Mouse (Mus musculus): Measurements from ENCODE around the gene Hdac10. TPM values are rescaled to one million over a fixed set of nuclear protein-coding genes. Genes with fewer than 3 reads are reported as not detected.

Hdac10 gene
- total RNA-seq, 2 experiments from 2014 or later = 16.8 to 17.3 TPM

DNA sequence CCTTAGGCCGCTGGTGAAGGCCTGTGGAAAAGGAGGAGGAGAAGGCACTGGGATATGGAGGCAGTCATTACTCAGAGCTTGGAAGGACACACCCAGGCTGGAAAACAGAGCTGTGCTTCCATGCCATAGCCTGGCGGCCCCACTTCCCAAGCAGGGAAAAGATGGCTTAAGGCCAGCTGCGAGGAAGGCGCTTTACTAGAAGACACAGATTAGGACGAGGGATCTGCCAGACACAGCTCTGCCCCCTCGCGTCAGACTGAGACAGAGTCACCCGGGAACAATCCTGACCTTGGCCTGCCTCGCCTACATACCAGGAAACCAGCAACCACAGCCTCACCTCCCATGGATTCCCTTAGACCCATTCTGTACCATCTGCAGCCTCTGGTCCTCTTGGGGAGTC lies 18.4 kb downstream of the Hdac10 start:
- Histone ChIP-seq H3K27ac (no peak overlapping the region), H3K4me3 (no peak overlapping the region)
- intact Hi-C loops (cut with DNase I) = no loop called here
- TF ChIP-seq CTCF (IDR thresholded peaks at IDR 0.05) = no peak; the same call in 1 of the 2 replicates
- DNase-seq (ENCODE audit: extremely low spot score in 1 of 2, low spot score in 2 of 2) = no peak

DNA sequence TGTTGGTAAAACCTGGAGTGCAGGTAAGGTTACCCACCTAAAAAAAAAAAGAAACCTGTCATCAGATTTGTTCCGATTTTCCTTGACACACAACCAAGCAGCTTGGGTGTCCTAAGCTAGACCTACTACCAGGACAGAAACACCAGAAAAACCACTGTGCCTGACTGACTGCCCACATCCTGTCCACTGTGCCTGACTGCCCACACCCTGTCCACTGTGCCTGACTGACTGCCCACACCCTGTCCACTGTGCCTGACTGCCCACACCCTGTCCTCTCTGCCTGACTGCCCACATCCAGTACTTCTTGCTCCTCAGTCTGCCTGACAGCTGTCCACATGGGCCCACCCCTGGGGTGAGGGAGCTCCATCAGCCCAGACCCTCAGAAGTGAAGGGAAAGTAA lies 21.5 kb downstream of the Hdac10 start:
- Histone ChIP-seq H3K27ac (peak overlapping the region; percentile 34; the same call in 1 of the 2 replicates), H3K4me3 (no peak overlapping the region)
- DNase-seq (ENCODE audit: extremely low spot score in 1 of 2, low spot score in 2 of 2) = no peak
- intact Hi-C loops (cut with DNase I) = loop anchor here (5.0 kb wide), 1 partner anchor 175 kb away; no protein-coding TSS in a partner anchor
- no peak for TF ChIP-seq CTCF (IDR thresholded peaks at IDR 0.05)

DNA sequence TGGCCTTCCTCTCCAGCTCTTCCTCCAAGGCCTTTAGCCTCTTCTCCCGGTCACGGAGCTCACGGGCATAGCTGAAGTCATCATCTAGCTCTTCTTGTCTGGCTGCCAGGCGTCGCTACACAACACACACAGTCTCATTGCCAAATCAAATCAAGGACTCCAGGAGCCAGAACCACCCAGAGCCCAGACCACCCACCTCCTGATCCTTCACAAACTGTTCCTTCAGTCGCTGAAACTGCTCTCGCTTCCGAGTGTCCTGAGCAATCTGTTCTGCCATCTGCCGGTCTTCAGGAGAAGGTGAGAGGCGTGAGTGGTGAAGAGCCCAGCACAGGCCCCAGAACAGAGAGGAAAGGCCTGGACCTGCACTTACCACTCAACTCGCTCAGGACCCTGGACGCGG lies 22.4 kb downstream of the Hdac10 start:
- peak; percentile 16; the same call in 1 of the 2 replicates for TF ChIP-seq CTCF (IDR thresholded peaks at IDR 0.05)
- no peak overlapping the region for H3K4me3 ChIP-seq
- peak in 1 of 2 experiments; percentile 57 for DNase-seq (ENCODE audit: extremely low spot score in 1 of 2, low spot score in 2 of 2)
- intact Hi-C loops (cut with DNase I) = loop anchor here (5.0 kb wide), 1 partner anchor 174 kb away; no protein-coding TSS in a partner anchor
- H3K27ac ChIP-seq = peak overlapping the region; percentile 50; the same call in 1 of the 2 replicates

DNA sequence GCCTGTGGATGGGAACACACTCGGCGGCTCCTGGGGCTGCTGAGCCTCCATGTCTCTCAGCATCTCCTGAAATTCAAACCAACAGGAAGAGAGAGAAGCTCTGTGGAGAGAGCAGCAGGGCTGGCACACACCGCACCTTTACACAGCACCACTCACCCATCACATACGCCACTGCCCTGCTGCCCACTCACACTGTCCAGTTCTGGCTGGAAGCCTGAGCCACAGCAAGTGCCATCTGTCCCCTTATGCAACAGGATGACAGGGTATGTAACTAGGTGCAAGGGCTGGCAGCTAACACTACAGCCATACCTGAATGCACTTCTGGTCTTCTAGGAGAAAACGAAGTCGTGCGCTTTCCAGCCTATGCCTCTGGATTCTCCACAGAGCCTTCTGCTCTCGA lies 24.1 kb downstream of the Hdac10 start:
- no peak for TF ChIP-seq CTCF (IDR thresholded peaks at IDR 0.05)
- peak in 1 of 2 experiments; percentile 59 for DNase-seq (ENCODE audit: extremely low spot score in 1 of 2, low spot score in 2 of 2)
- Histone ChIP-seq H3K4me3 (no peak overlapping the region), H3K27ac (peak overlapping the region; percentile 71)
- intact Hi-C loops (cut with DNase I) = no loop called here

DNA sequence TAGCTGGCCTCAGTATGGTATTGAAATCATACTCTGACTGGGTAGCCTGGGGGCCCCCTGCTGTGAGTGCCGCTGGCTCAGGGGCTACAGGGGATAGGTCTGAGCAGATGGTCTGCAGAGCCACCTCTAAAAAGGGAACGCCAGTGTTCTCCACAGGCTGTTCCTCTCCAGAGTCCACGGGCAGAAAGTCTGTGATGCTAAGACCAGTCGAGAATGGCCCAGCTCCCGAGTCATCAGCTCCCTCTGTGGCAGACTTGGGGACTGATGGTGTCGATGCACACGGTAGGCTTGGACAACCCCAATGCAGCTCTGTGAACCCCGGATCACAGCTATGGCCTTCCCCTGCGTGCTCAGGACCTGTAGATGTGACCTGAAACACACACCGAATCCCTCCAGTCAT lies 24.6 kb downstream of the Hdac10 start:
- no peak for DNase-seq (ENCODE audit: extremely low spot score in 1 of 2, low spot score in 2 of 2)
- TF ChIP-seq CTCF (IDR thresholded peaks at IDR 0.05) = no peak; the same call in 1 of the 2 replicates
- H3K27ac ChIP-seq = peak overlapping the region; percentile 71
- H3K4me3 ChIP-seq = no peak overlapping the region
- intact Hi-C loops (cut with DNase I) = no loop called here

DNA sequence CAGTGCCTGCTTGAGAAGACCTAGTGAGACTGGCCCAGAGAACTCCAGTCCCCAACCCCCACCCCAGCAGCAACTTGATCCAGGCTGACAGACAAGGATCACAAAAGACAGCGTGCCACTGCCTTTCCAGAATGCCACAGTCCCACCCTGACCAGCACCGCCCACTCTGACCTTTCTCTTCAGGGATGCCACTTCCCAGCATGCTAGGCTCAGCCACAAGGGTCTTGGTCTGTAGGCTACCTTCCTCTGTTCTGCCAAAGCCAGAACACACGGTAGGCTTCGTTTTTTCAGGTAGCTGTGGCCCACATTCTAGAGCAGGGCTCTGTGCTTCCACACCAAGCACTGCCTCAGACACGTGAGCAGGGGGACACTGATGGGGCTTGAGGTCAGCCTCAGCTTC lies 25.9 kb downstream of the Hdac10 start:
- no peak for TF ChIP-seq CTCF (IDR thresholded peaks at IDR 0.05)
- no peak overlapping the region for H3K27ac ChIP-seq
- intact Hi-C loops (cut with DNase I) = no loop called here
- no peak for DNase-seq (ENCODE audit: extremely low spot score in 1 of 2, low spot score in 2 of 2)
- H3K4me3 ChIP-seq = no peak overlapping the region

DNA sequence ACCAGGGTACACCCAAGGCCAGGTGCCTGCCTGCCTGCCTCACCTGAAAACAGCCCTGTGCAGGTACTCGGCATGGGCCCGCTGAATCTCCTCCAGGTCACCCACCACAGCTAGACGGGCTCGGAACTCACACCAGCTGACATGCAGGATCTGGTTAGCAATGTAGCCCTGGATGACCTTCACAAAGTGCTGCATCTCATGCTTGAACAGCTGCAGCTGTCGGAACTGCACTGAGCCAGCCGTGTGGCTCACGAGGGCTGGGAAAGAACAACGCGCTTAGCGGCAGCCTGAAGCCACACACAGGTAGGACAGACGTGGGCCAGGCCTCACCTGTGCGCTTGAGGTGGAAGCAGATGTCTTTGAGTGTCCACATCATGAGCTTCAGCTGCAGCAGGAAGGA lies 27.7 kb downstream of the Hdac10 start:
- no peak for DNase-seq (ENCODE audit: extremely low spot score in 1 of 2, low spot score in 2 of 2)
- Histone ChIP-seq H3K4me3 (no peak overlapping the region), H3K27ac (no peak overlapping the region)
- intact Hi-C loops (cut with DNase I) = no loop called here
- TF ChIP-seq CTCF (IDR thresholded peaks at IDR 0.05) = no peak

DNA sequence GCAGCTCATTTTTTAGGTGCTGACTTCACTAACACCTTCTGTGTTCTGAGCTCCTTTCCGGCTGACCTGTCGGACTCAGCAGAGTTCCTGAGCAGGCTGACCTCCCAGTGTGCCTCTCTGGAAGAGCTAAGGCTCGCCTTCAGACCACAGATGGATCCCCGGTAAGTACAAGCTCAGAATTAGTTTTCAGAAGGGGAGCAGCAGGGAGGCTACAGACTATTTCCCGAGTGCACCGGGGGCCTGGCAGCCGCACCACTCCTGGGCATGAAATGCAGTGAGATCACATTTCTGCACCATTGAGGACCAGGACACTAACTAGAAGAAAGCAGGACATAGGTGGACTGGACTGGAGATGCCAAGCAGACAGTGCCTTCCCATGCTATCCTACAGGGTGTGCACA lies 29.9 kb downstream of the Hdac10 start:
- DNase-seq (ENCODE audit: extremely low spot score in 1 of 2, low spot score in 2 of 2) = no peak
- Histone ChIP-seq H3K27ac (no peak overlapping the region), H3K4me3 (no peak overlapping the region)
- intact Hi-C loops (cut with DNase I) = no loop called here
- no peak for TF ChIP-seq CTCF (IDR thresholded peaks at IDR 0.05)

DNA sequence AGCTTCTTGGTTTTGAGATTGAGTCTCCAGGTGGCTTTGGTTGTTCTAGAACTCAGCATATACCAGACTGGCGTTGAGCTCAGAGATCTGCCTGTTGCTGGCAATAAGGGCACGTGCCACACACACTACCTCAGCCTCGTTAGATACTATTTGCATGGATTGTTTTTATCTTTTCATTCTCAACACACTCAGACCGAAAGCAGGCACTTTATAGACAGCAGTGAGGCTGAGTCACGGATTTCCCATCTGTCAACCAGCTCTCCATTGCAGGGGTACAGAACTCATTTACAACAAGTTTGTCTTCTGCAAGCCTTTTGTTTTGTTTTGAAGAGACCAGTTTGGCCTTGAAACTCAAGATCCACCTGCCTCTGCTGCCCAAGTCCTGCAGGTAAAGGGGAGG lies 31.1 kb downstream of the Hdac10 start:
- intact Hi-C loops (cut with DNase I) = no loop called here
- no peak for DNase-seq (ENCODE audit: extremely low spot score in 1 of 2, low spot score in 2 of 2)
- Histone ChIP-seq H3K27ac (no peak overlapping the region), H3K4me3 (no peak overlapping the region)
- TF ChIP-seq CTCF (IDR thresholded peaks at IDR 0.05) = no peak

DNA sequence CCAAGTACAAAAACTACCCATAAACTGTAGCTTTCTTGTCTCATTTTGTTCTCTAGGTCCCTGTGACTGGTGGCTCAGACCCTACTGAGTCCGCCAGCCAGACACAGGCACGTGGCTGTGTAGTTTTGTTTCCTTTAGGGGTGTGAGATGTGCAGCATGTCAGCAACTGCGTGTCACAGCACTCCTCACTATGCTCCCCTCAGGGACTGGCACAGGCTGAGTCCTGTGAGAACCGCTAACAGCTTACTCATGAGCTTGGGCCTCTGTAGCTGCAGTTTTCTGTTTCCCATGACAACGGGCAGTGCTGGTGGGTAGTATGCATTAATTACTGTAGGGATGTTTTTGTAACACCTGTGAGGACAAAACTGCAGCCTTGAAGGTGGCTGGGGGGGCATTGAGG lies 36.3 kb downstream of the Hdac10 start:
- H3K27ac ChIP-seq = no peak overlapping the region; the same call in 1 of the 2 replicates
- TF ChIP-seq CTCF (IDR thresholded peaks at IDR 0.05) = no peak
- no peak for DNase-seq (ENCODE audit: extremely low spot score in 1 of 2, low spot score in 2 of 2)
- intact Hi-C loops (cut with DNase I) = no loop called here
- no peak overlapping the region for H3K4me3 ChIP-seq

DNA sequence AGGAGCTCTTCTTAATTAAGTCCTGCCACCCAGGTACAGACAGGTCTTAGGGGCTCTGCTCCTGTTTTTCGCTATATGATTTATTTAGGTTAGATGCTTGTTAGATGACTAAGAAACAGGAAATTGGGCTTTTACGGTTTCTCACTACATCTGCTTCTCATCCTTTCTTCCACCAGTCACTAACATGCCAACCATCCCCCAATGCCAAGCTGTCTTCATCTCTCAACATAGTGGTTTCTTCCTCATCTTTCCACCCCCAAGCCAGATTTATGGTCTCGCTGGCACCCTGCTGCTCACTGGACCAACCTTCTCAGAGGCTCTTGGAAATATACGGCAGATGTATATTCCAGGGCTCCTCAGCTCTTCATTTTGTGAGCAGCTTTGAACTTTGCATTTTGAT lies 37.8 kb downstream of the Hdac10 start:
- intact Hi-C loops (cut with DNase I) = no loop called here
- no peak for DNase-seq (ENCODE audit: extremely low spot score in 1 of 2, low spot score in 2 of 2)
- no peak for TF ChIP-seq CTCF (IDR thresholded peaks at IDR 0.05)
- Histone ChIP-seq H3K4me3 (no peak overlapping the region), H3K27ac (no peak overlapping the region)

DNA sequence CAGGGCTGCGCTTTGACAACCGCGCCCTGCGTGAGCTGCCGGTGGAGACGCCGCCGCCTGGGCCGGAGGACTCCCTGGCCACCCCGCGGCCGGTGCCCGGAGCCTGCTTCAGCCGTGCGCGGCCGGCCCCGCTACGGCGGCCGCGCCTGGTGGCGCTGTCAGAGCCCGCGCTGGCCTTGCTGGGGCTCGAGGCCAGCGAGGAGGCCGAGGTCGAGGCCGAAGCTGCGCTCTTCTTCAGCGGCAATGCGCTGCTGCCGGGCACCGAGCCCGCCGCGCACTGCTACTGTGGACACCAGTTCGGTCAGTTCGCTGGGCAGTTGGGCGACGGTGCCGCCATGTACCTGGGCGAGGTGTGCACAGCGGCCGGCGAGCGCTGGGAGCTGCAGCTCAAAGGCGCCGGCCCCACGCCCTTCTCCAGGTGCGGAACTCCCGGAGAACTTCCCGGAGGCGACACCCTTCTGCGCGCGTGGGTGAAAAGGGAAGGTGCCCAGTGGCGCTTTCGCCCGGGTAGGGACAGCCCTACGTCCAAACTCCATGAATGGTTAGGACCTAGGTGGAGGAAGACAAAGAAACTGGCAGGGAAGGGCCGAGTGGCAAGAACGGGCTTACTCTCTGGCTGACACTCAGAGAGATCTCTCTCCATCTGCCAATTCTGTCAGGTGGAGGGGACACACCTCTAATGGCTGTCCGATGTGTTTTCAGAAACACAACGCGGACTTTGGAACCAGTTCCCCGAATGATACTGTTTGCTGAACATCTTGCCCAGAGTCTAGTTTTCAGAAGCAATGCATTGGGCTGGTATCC lies 39.0 kb downstream of the Hdac10 start:
- no peak for TF ChIP-seq CTCF (IDR thresholded peaks at IDR 0.05)
- intact Hi-C loops (cut with DNase I) = no loop called here
- H3K27ac ChIP-seq = peak overlapping the region; percentile 91
- peak overlapping the region; percentile 71 for H3K4me3 ChIP-seq
- DNase-seq (ENCODE audit: extremely low spot score in 1 of 2, low spot score in 2 of 2) = peak in 1 of 2 experiments; percentile 43

Data from left cerebral cortex, adult 2 months (tissue).